Mouse (Mus musculus): ENCODE data around the gene Rtn3. TPM values are rescaled to one million over a fixed set of nuclear protein-coding genes. Genes with fewer than 3 reads are reported as not detected.

Rtn3 gene
- polyA plus RNA-seq, 1 experiment from 2014 or later = 131 TPM

DNA sequence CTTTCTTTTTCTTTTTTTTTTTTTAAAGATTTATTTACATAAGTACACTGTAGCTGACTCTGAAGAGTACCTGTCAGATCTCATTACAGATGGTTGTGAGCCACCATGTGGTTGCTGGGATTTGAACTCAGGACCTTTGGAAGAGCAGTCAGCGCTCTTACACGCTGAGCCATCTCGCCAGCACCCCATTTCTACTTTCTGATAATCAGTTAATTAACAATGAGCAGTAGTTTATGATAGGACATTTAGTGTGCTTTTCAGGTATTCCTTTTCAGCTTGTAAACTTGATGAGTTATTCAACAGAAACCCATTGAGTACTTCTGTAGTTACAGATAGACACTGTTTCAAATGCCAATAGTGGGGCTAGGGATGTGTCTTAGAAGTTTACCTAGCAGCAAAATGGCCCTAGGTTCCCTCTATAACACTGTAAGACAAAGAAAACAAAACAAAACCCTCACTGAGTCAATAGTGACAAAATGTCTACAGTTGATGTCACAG, 3.3 kb downstream of the Rtn3 start:
- no peak overlapping the region for H3K4me3 ChIP-seq (ENCODE audit: low read length)
- no peak overlapping the region for H3K4me2 ChIP-seq (replicated peaks; ENCODE audit: low read depth, low read length)
- no peaks in the 10 kb centered on the region for H3K9me3 ChIP-seq (ENCODE audit: control insufficient read depth, low read length)
- H3K36me3 ChIP-seq (ENCODE audit: control insufficient read depth, insufficient read depth, low read length) = peaks cover 4% of the 10 kb centered on the region; the same call in 1 of the 2 replicates
- no peak overlapping the region for H3K9ac ChIP-seq (ENCODE audit: low read depth, low read length)
- ATAC-seq (ENCODE audit: low FRiP score, low TSS enrichment) = no peak
- H3K27ac ChIP-seq (ENCODE audit: low read depth, low read length) = no peak overlapping the region
- 96% methylated on average over 3 of the region's 3 CpGs for WGBS
- no peaks in the 10 kb centered on the region for H3K27me3 ChIP-seq (ENCODE audit: control insufficient read depth, insufficient read depth, low read length)
- peaks cover 3% of the 10 kb centered on the region; the same call in 1 of the 2 replicates for H3K4me1 ChIP-seq (ENCODE audit: control insufficient read depth, insufficient read depth, low read length)

DNA sequence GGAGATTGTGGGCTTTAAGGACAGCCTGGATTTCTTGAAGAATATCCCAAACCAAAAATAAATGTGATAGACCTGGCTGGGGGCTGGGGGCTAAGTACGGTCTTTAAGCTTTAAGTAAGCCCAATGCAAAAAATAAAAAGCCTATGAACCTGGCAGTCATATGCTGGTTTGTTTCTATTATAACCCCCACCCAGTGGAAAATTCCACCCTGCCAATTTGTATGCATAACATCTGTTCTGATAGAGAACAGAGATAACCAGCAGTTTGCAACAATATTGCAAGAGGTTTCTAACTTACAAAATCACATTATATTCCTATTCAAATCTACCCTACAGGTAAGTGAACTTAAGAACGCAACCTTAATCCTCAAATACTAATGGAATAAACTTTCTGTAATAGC, 12.4 kb downstream of the Rtn3 start:
- Histone ChIP-seq H3K4me3 (ENCODE audit: low read length) (no peak overlapping the region), H3K27me3 (ENCODE audit: control insufficient read depth, insufficient read depth, low read length) (no peaks in the 10 kb centered on the region), H3K4me1 (ENCODE audit: control insufficient read depth, insufficient read depth, low read length) (no peaks in the 10 kb centered on the region), H3K9me3 (ENCODE audit: control insufficient read depth, low read length) (no peaks in the 10 kb centered on the region), H3K4me2 (replicated peaks; ENCODE audit: low read depth, low read length) (no peak overlapping the region), H3K36me3 (ENCODE audit: control insufficient read depth, insufficient read depth, low read length) (peaks cover 12% of the 10 kb centered on the region; the same call in 1 of the 2 replicates), H3K27ac (ENCODE audit: low read depth, low read length) (no peak overlapping the region), H3K9ac (ENCODE audit: low read depth, low read length) (no peak overlapping the region)
- 83% methylated on average over 2 of the region's 2 CpGs for WGBS
- ATAC-seq (ENCODE audit: low FRiP score, low TSS enrichment) = no peak

DNA sequence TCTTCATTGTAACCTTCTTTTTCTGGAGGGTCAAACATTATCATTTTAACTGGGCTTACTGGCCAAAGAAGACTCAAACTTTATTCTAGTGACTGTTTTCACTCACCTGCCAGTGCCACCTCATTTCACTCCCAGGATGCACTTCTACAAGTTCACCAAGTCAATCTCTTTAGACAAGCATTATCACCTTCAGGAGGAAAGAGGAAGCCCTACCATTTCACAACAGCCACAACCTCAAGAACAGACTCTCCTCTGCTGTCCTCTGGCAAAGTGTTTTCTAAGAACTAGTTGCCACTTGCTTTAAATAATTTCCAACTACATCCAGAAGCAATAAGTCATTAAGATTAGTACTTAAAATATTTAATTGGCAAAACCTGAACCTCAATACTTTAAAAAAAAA, 15.2 kb downstream of the Rtn3 start:
- H3K27ac ChIP-seq (ENCODE audit: low read depth, low read length) = no peak overlapping the region
- no peak overlapping the region for H3K4me2 ChIP-seq (replicated peaks; ENCODE audit: low read depth, low read length)
- H3K4me3 ChIP-seq (ENCODE audit: low read length) = no peak overlapping the region
- H3K27me3 ChIP-seq (ENCODE audit: control insufficient read depth, insufficient read depth, low read length) = no peaks in the 10 kb centered on the region
- no peak overlapping the region for H3K9ac ChIP-seq (ENCODE audit: low read depth, low read length)
- no peaks in the 10 kb centered on the region for H3K9me3 ChIP-seq (ENCODE audit: control insufficient read depth, low read length)
- ATAC-seq (ENCODE audit: low FRiP score, low TSS enrichment) = no peak
- peaks cover 8% of the 10 kb centered on the region; the same call in 1 of the 2 replicates for H3K36me3 ChIP-seq (ENCODE audit: control insufficient read depth, insufficient read depth, low read length)
- H3K4me1 ChIP-seq (ENCODE audit: control insufficient read depth, insufficient read depth, low read length) = no peaks in the 10 kb centered on the region

DNA sequence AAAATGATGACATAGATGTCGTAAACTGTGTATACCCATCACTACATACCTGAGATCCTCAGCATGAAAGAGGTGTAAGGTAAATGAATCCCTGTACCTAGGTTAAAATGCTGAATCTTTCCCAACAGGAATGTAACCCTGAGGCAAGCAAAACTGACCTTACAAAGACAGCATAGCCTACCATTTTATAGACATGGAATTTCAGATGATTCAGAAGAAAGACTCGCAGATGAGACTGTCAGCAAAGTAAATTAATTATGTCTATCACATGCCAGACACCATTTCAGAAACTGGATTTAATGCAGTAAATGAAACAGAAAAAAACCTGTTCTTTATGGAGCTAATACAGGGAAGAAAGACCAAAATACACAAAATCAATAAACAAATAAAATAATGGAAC, 23.7 kb downstream of the Rtn3 start:
- no peak overlapping the region for H3K4me3 ChIP-seq (ENCODE audit: low read length)
- H3K9ac ChIP-seq (ENCODE audit: low read depth, low read length) = no peak overlapping the region
- H3K4me1 ChIP-seq (ENCODE audit: control insufficient read depth, insufficient read depth, low read length) = peaks cover 7% of the 10 kb centered on the region
- H3K4me2 ChIP-seq (replicated peaks; ENCODE audit: low read depth, low read length) = no peak overlapping the region
- H3K27me3 ChIP-seq (ENCODE audit: control insufficient read depth, insufficient read depth, low read length) = no peaks in the 10 kb centered on the region
- H3K27ac ChIP-seq (ENCODE audit: low read depth, low read length) = no peak overlapping the region
- no peak for ATAC-seq (ENCODE audit: low FRiP score, low TSS enrichment)
- H3K9me3 ChIP-seq (ENCODE audit: control insufficient read depth, low read length) = no peaks in the 10 kb centered on the region
- H3K36me3 ChIP-seq (ENCODE audit: control insufficient read depth, insufficient read depth, low read length) = peaks cover 6% of the 10 kb centered on the region; the same call in 1 of the 2 replicates
- WGBS = 80% methylated on average over 2 of the region's 2 CpGs

DNA sequence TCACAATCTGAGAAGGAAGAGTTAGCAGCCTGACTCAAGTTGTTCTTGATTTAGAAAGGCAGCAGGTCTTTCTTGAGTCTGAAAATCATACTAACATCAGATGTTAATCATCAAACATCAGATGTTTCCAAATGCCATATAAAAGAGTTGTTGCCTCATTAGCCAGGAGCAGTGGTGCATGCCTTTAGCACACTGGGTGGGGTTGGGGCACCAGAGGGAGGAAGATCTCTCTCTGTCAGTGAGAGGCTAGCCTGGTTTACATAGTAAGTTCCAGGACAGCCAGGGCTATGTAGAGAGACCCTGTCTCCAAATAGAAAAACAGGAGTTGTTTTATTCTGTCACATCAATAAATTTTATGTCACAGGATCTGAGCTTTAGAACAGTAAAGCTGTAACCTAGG, 24.2 kb downstream of the Rtn3 start:
- no peak overlapping the region for H3K27ac ChIP-seq (ENCODE audit: low read depth, low read length)
- peak; percentile 68; the same call in 1 of the 2 replicates for ATAC-seq (ENCODE audit: low FRiP score, low TSS enrichment)
- no peak overlapping the region for H3K4me3 ChIP-seq (ENCODE audit: low read length)
- peaks cover 7% of the 10 kb centered on the region for H3K4me1 ChIP-seq (ENCODE audit: control insufficient read depth, insufficient read depth, low read length)
- H3K9ac ChIP-seq (ENCODE audit: low read depth, low read length) = no peak overlapping the region; the same call in 1 of the 2 replicates
- H3K9me3 ChIP-seq (ENCODE audit: control insufficient read depth, low read length) = no peaks in the 10 kb centered on the region
- peaks cover 6% of the 10 kb centered on the region; the same call in 1 of the 2 replicates for H3K36me3 ChIP-seq (ENCODE audit: control insufficient read depth, insufficient read depth, low read length)
- H3K27me3 ChIP-seq (ENCODE audit: control insufficient read depth, insufficient read depth, low read length) = no peaks in the 10 kb centered on the region
- H3K4me2 ChIP-seq (replicated peaks; ENCODE audit: low read depth, low read length) = no peak overlapping the region

DNA sequence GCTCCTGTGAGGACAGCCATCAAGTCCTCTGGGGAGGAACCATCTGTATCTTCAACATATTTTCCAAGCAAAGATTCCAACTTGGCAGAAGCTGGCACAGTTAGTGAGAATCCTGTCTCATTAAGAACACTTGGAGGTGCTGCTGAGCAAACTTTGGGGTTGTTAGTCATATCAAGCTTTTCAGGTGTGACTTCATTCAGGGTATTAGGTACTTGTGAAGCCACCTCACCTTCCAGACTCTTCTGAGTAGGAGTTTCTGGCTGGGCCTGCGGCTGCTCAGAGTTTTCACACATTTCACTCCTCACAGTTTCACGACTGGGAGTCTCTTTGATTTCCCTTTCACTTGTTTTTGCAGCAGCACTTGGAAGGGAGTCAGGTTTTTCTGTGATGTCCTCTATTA, 26.3 kb downstream of the Rtn3 start:
- Histone ChIP-seq H3K9ac (ENCODE audit: low read depth, low read length) (no peak overlapping the region; the same call in 1 of the 2 replicates), H3K4me1 (ENCODE audit: control insufficient read depth, insufficient read depth, low read length) (peaks cover 7% of the 10 kb centered on the region), H3K4me2 (replicated peaks; ENCODE audit: low read depth, low read length) (no peak overlapping the region), H3K4me3 (ENCODE audit: low read length) (no peak overlapping the region), H3K27ac (ENCODE audit: low read depth, low read length) (no peak overlapping the region), H3K27me3 (ENCODE audit: control insufficient read depth, insufficient read depth, low read length) (no peaks in the 10 kb centered on the region), H3K9me3 (ENCODE audit: control insufficient read depth, low read length) (no peaks in the 10 kb centered on the region), H3K36me3 (ENCODE audit: control insufficient read depth, insufficient read depth, low read length) (peaks cover 6% of the 10 kb centered on the region; the same call in 1 of the 2 replicates)
- no peak for ATAC-seq (ENCODE audit: low FRiP score, low TSS enrichment)
- 33% methylated on average over 2 of the region's 2 CpGs for WGBS

DNA sequence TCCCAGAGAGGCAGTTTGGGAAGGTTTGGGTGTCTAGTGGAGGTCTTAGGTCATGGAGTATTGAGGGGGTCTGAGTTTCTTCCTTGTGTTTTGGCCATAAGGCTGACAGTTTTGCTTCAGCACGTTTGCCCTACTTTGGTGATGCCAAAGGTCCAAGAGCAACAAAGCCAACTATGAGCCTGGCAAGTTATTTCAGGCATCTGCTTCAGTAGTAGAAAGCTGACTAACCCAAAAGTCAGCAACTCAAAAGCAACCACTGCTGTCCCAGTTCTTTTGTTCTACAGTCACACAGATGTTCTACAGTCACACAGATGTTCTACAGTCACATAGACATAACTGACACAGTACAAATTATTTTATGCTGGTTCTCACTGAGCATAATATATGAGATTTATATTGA, 37.5 kb downstream of the Rtn3 start:
- H3K9ac ChIP-seq (ENCODE audit: low read depth, low read length) = no peak overlapping the region
- WGBS = 88% methylated on average over 1 of the region's 1 CpGs
- H3K4me3 ChIP-seq (ENCODE audit: low read length) = no peak overlapping the region
- no peaks in the 10 kb centered on the region for H3K9me3 ChIP-seq (ENCODE audit: control insufficient read depth, low read length)
- no peak overlapping the region for H3K27ac ChIP-seq (ENCODE audit: low read depth, low read length)
- H3K4me2 ChIP-seq (replicated peaks; ENCODE audit: low read depth, low read length) = no peak overlapping the region
- H3K36me3 ChIP-seq (ENCODE audit: control insufficient read depth, insufficient read depth, low read length) = peaks cover 4% of the 10 kb centered on the region
- no peak for ATAC-seq (ENCODE audit: low FRiP score, low TSS enrichment)
- H3K4me1 ChIP-seq (ENCODE audit: control insufficient read depth, insufficient read depth, low read length) = no peaks in the 10 kb centered on the region
- H3K27me3 ChIP-seq (ENCODE audit: control insufficient read depth, insufficient read depth, low read length) = no peaks in the 10 kb centered on the region

DNA sequence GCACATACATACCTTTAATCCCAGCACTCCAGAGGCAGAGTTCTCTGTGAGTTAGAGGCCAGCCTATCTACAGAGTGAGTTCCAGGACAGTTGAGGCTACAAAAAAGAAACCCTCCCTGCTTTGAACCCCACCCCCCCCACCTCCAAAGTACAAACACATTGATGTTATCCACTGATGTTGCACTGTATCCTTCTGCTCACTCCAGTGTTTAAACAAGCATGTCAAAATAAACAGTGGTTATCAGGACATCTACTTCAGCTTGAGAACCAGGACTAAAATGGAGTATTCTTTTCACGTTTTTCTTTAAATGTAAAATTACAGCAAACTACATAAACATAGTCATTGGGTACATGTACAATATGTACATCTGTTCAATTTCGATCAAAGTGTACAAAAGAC, 38.0 kb downstream of the Rtn3 start:
- Histone ChIP-seq H3K9me3 (ENCODE audit: control insufficient read depth, low read length) (no peaks in the 10 kb centered on the region), H3K27me3 (ENCODE audit: control insufficient read depth, insufficient read depth, low read length) (no peaks in the 10 kb centered on the region), H3K4me2 (replicated peaks; ENCODE audit: low read depth, low read length) (no peak overlapping the region), H3K27ac (ENCODE audit: low read depth, low read length) (no peak overlapping the region), H3K9ac (ENCODE audit: low read depth, low read length) (no peak overlapping the region), H3K4me3 (ENCODE audit: low read length) (no peak overlapping the region), H3K4me1 (ENCODE audit: control insufficient read depth, insufficient read depth, low read length) (no peaks in the 10 kb centered on the region), H3K36me3 (ENCODE audit: control insufficient read depth, insufficient read depth, low read length) (peaks cover 4% of the 10 kb centered on the region)
- ATAC-seq (ENCODE audit: low FRiP score, low TSS enrichment) = no peak
- WGBS = 88% methylated on average over 2 of the region's 2 CpGs

DNA sequence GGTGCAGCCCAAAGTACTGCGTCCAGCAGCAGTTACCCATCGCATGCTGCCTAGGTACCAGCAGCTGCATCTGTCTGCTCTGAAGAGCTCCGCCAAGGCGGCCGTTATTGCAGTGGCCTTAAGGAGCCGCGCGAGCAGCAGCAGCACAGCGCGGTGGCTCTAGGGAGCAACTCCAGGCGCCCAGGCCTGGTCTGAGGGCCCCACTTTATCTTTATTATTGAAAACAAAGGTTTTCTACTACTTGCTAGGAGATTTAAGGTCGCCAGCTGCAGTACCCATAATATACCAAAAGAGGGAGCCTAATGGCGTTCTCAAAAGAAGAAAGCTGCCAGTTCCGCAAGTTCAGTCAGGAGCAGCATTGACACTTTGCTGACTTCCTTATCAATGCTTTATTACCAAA, 41.6 kb downstream of the Rtn3 start:
- Histone ChIP-seq H3K9me3 (ENCODE audit: control insufficient read depth, low read length) (no peaks in the 10 kb centered on the region), H3K4me2 (replicated peaks; ENCODE audit: low read depth, low read length) (no peak overlapping the region), H3K4me3 (ENCODE audit: low read length) (no peak overlapping the region), H3K4me1 (ENCODE audit: control insufficient read depth, insufficient read depth, low read length) (no peaks in the 10 kb centered on the region), H3K27me3 (ENCODE audit: control insufficient read depth, insufficient read depth, low read length) (no peaks in the 10 kb centered on the region), H3K27ac (ENCODE audit: low read depth, low read length) (no peak overlapping the region), H3K36me3 (ENCODE audit: control insufficient read depth, insufficient read depth, low read length) (peaks cover 4% of the 10 kb centered on the region), H3K9ac (ENCODE audit: low read depth, low read length) (no peak overlapping the region)
- WGBS = 57% methylated on average over 14 of the region's 14 CpGs
- ATAC-seq (ENCODE audit: low FRiP score, low TSS enrichment) = no peak

Data from kidney, embryonic 14.5 days (tissue).